Comparison of ENCODE assay signal across 9 mouse cellular contexts in the genomic region with DNA sequence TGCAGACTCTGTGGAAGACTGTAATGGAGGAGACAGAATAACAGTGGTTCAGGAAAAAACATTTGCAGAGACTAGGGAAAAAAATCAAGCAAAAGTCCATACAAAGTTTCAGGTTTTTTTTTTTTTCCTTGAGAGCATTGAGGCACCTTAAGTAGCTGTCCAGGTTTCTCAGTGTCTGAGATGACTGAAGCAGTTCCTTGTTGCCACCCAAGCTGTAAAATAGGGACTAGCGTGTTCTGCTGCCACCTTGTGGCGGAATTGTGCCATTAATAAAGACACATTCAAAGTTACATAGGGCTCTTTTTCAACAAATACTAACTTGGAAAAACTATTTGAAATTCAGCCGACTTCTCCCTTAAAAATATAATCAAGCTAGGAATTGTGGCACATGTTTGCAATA. TPM values are rescaled to one million over a fixed set of nuclear protein-coding genes. Genes with fewer than 3 reads are reported as not detected.
A peak's percentile ranks its signal among the peaks of the same experiment; 100 is the strongest.
DNase-seq lines count a peak whose midpoint lies in the region; ATAC-seq lines count a peak whose summit lies in the region.
"Had no signal": no experiment of that assay in that cellular context is flagged by ENCODE, and none has a peak within 500 bp of the region (broad histone marks: within the 10 kb centered on the region; RNA-seq: fewer than 3 reads in every experiment).

No protein-coding gene starts in this region.

- no peak for ATAC-seq in intestine, embryonic 14.5 days (replicated peaks; ENCODE audit: low FRiP score, low TSS enrichment, low read depth)
- no peak for ATAC-seq in intestine, embryonic 15.5 days
- no peak for ATAC-seq in neural tube, embryonic 11.5 days (ENCODE audit: insufficient read depth, low FRiP score, low TSS enrichment)

- H3K4me2 ChIP-seq in intestine, embryonic 14.5 days (ENCODE audit: low read length), result no peak overlapping the region
- no peak overlapping the region for H3K4me2 ChIP-seq in intestine, embryonic 15.5 days (replicated peaks)
- H3K4me2 ChIP-seq in neural tube, embryonic 11.5 days (ENCODE audit: low read depth), result no peak overlapping the region
- H3K4me2 ChIP-seq: embryonic facial prominence, embryonic 13.5 days had no signal

- H3K4me3 ChIP-seq in intestine, embryonic 14.5 days (ENCODE audit: low read depth, low read length), result no peak overlapping the region
- no peak overlapping the region for H3K4me3 ChIP-seq in intestine, embryonic 15.5 days (replicated peaks)
- no peak overlapping the region for H3K4me3 ChIP-seq in embryonic facial prominence, embryonic 10.5 days
- no peak overlapping the region for H3K4me3 ChIP-seq in neural tube, embryonic 11.5 days (ENCODE audit: low read depth, low read length)
- H3K4me3 ChIP-seq: embryonic facial prominence, embryonic 13.5 days had no signal

- H3K4me1 ChIP-seq in intestine, embryonic 14.5 days (replicated peaks; ENCODE audit: control insufficient read depth, insufficient read depth, low read length), result no peaks in the 10 kb centered on the region
- no peaks in the 10 kb centered on the region for H3K4me1 ChIP-seq in intestine, embryonic 15.5 days (replicated peaks)
- H3K4me1 ChIP-seq in embryonic facial prominence, embryonic 10.5 days, result peaks cover 3% of the 10 kb centered on the region; the same call in 1 of the 2 replicates
- no peaks in the 10 kb centered on the region for H3K4me1 ChIP-seq in neural tube, embryonic 11.5 days (ENCODE audit: control insufficient read depth, insufficient read depth, low read length)
- H3K4me1 ChIP-seq: embryonic facial prominence, embryonic 13.5 days had no signal

- DNase-seq in intestine, embryonic 14.5 days (ENCODE audit: low spot score), result peak; percentile 86
- peak; percentile 78 for DNase-seq in adrenal gland, postnatal 14 days
- peak; percentile 68 for DNase-seq in embryonic facial prominence, embryonic 10.5 days (ENCODE audit: low spot score)
- peak; percentile 83 for DNase-seq in heart, postnatal 4 days
- DNase-seq in left cerebral cortex, postnatal 14 days (ENCODE audit: low spot score in 2 of 2), result peak; percentile 88 to 91
- peak; percentile 64 for DNase-seq in neural tube, embryonic 11.5 days (ENCODE audit: low spot score)
- DNase-seq in testis, postnatal 14 days (ENCODE audit: low spot score), result peak; percentile 31

- intact Hi-C loops in left cerebral cortex, postnatal 14 days (cut with DNase I), result loop anchor here (1.0 to 5.0 kb wide), 2 partner anchors 60 to 935 kb away; no protein-coding TSS in a partner anchor

- H3K36me3 ChIP-seq in intestine, embryonic 14.5 days (ENCODE audit: control insufficient read depth, insufficient read depth, low read length), result no peaks in the 10 kb centered on the region
- H3K36me3 ChIP-seq in intestine, embryonic 15.5 days, result no peaks in the 10 kb centered on the region
- no peaks in the 10 kb centered on the region for H3K36me3 ChIP-seq in embryonic facial prominence, embryonic 10.5 days (replicated peaks)
- no peaks in the 10 kb centered on the region for H3K36me3 ChIP-seq in neural tube, embryonic 11.5 days (ENCODE audit: control insufficient read depth, insufficient read depth, low read length)
- H3K36me3 ChIP-seq: embryonic facial prominence, embryonic 13.5 days had no signal

- no peak overlapping the region for H3K27ac ChIP-seq in intestine, embryonic 14.5 days (ENCODE audit: low read depth)
- no peak overlapping the region for H3K27ac ChIP-seq in intestine, embryonic 15.5 days
- no peak overlapping the region for H3K27ac ChIP-seq in embryonic facial prominence, embryonic 10.5 days (replicated peaks)
- H3K27ac ChIP-seq in neural tube, embryonic 11.5 days (ENCODE audit: low read depth, low read length), result no peak overlapping the region
- H3K27ac ChIP-seq: embryonic facial prominence, embryonic 13.5 days had no signal

- H3K9me3 ChIP-seq in intestine, embryonic 14.5 days (ENCODE audit: control insufficient read depth, low read length), result no peaks in the 10 kb centered on the region
- H3K9me3 ChIP-seq in intestine, embryonic 15.5 days, result no peaks in the 10 kb centered on the region
- no peaks in the 10 kb centered on the region for H3K9me3 ChIP-seq in embryonic facial prominence, embryonic 10.5 days
- H3K9me3 ChIP-seq in neural tube, embryonic 11.5 days (ENCODE audit: control insufficient read depth, low read length), result no peaks in the 10 kb centered on the region
- H3K9me3 ChIP-seq: embryonic facial prominence, embryonic 13.5 days had no signal

- 4% methylated on average over 3 of the region's 3 CpGs for WGBS in intestine, embryonic 14.5 days
- WGBS in intestine, embryonic 15.5 days, result 3% methylated on average over 3 of the region's 3 CpGs
- WGBS in embryonic facial prominence, embryonic 10.5 days, result 5% methylated on average over 3 of the region's 3 CpGs
- 7% methylated on average over 3 of the region's 3 CpGs for WGBS in neural tube, embryonic 11.5 days

- H3K27me3 ChIP-seq in intestine, embryonic 14.5 days (replicated peaks; ENCODE audit: control insufficient read depth, insufficient read depth, low read length), result no peaks in the 10 kb centered on the region
- no peaks in the 10 kb centered on the region for H3K27me3 ChIP-seq in intestine, embryonic 15.5 days (replicated peaks)
- no peaks in the 10 kb centered on the region for H3K27me3 ChIP-seq in embryonic facial prominence, embryonic 10.5 days (replicated peaks; ENCODE audit: low read depth, poor library complexity, severe bottlenecking)
- H3K27me3 ChIP-seq in neural tube, embryonic 11.5 days (ENCODE audit: control insufficient read depth, insufficient read depth, low read length), result no peaks in the 10 kb centered on the region
- H3K27me3 ChIP-seq: embryonic facial prominence, embryonic 13.5 days had no signal

- H3K9ac ChIP-seq in intestine, embryonic 14.5 days (ENCODE audit: low read length), result no peak overlapping the region
- H3K9ac ChIP-seq in intestine, embryonic 15.5 days, result no peak overlapping the region
- no peak overlapping the region for H3K9ac ChIP-seq in neural tube, embryonic 11.5 days (ENCODE audit: low read length)
- H3K9ac ChIP-seq: embryonic facial prominence, embryonic 13.5 days had no signal

RNA-seq across cellular contexts. Expression of gene Rnf20, which starts 4.8 kb away (rescaled TPM):
- 50.7 and 53.0 TPM in 2 replicates for polyA plus RNA-seq in intestine, embryonic 14.5 days (2014; fragmentation: Nextera tagmentation; extraction: Ambion mirVana)
- polyA plus RNA-seq in intestine, embryonic 15.5 days (2015; fragmentation: Nextera tagmentation; extraction: Ambion mirVana), result 28.8 and 32.2 TPM in 2 replicates
- 45.9 and 50.2 TPM in 2 replicates for total RNA-seq in adrenal gland, postnatal 14 days (2021)
- polyA plus RNA-seq in embryonic facial prominence, embryonic 10.5 days (2016; fragmentation: Nextera tagmentation; extraction: Ambion mirVana), result 48.9 and 51.4 TPM in 2 replicates
- 10 to 100 TPM; 37.2 to 40.5 TPM for total RNA-seq in heart, postnatal 4 days (2021)
- 10 to 100 TPM; 64.3 to 70.4 TPM for total RNA-seq in left cerebral cortex, postnatal 14 days (2021)
- polyA plus RNA-seq in neural tube, embryonic 11.5 days (2014; fragmentation: Nextera tagmentation; extraction: Ambion mirVana), result 74.4 and 74.5 TPM in 2 replicates

RNA-seq across cellular contexts. Expression of gene Tmem246, which starts 29.3 kb away (rescaled TPM):
- polyA plus RNA-seq in intestine, embryonic 14.5 days (2014; fragmentation: Nextera tagmentation; extraction: Ambion mirVana), result 23.6 and 23.9 TPM in 2 replicates
- 21.2 and 22.2 TPM in 2 replicates for polyA plus RNA-seq in intestine, embryonic 15.5 days (2015; fragmentation: Nextera tagmentation; extraction: Ambion mirVana)
- total RNA-seq in adrenal gland, postnatal 14 days (2021), result 9.9 and 11.3 TPM in 2 replicates
- polyA plus RNA-seq in embryonic facial prominence, embryonic 10.5 days (2016; fragmentation: Nextera tagmentation; extraction: Ambion mirVana), result 10.6 and 12.0 TPM in 2 replicates
- 10 to 100 TPM; 44.3 to 48.3 TPM for total RNA-seq in heart, postnatal 4 days (2021)
- total RNA-seq in left cerebral cortex, postnatal 14 days (2021), result 10 to 100 TPM; 66.9 to 68.1 TPM
- 20.3 and 23.3 TPM in 2 replicates for polyA plus RNA-seq in neural tube, embryonic 11.5 days (2014; fragmentation: Nextera tagmentation; extraction: Ambion mirVana)

RNA-seq across cellular contexts. Expression of gene Ppp3r2, which starts 54.9 kb away (rescaled TPM):
- polyA plus RNA-seq in intestine, embryonic 14.5 days (2014; fragmentation: Nextera tagmentation; extraction: Ambion mirVana), result 0.09 TPM in 1 of 2 replicates, not detected in the other
- 0.04 and 0.09 TPM in 2 replicates for polyA plus RNA-seq in intestine, embryonic 15.5 days (2015; fragmentation: Nextera tagmentation; extraction: Ambion mirVana)
- not detected in 2 replicates for total RNA-seq in adrenal gland, postnatal 14 days (2021)
- not detected in 2 replicates for polyA plus RNA-seq in embryonic facial prominence, embryonic 10.5 days (2016; fragmentation: Nextera tagmentation; extraction: Ambion mirVana)
- not detected for total RNA-seq in heart, postnatal 4 days (2021)
- under 1 TPM; 0.47 to 0.75 TPM for total RNA-seq in left cerebral cortex, postnatal 14 days (2021)
- 0.12 TPM in 2 replicates for polyA plus RNA-seq in neural tube, embryonic 11.5 days (2014; fragmentation: Nextera tagmentation; extraction: Ambion mirVana)

Comparison
In these comparisons a context has a peak if more than half of its experiments do, and no peak if none do; other contexts are left out.
1. DNase-seq: peak in every context shown above with its lines; median percentile 90 in left cerebral cortex, postnatal 14 days; 86 in intestine, embryonic 14.5 days; 83 in heart, postnatal 4 days; 78 in adrenal gland, postnatal 14 days; 68 in embryonic facial prominence, embryonic 10.5 days; 64 in neural tube, embryonic 11.5 days; 31 in testis, postnatal 14 days.